Mouse (Mus musculus): ENCODE measurements around the gene Sult1b1. TPM values are rescaled to one million over a fixed set of nuclear protein-coding genes. Genes with fewer than 3 reads are reported as not detected.
"Not testable (repeated sequence)": the region's sequence is repeated elsewhere in the genome, so short reads cannot be mapped to it uniquely, and the experiment has no call there.

Gene Sult1b1
- polyA plus RNA-seq, 1 experiment from 2014 or later: not detected

GRCm38 (mm10) chr5:87498936-87499335 lies 39.1 kb downstream of the Sult1b1 start:
- Histone ChIP-seq H3K27ac (replicated peaks; ENCODE audit: low read depth, low read length) (no peak overlapping the region), H3K36me3 (ENCODE audit: control insufficient read depth, insufficient read depth, low read length) (no peaks in the 10 kb centered on the region), H3K4me3 (ENCODE audit: low read depth, low read length) (no peak overlapping the region), H3K9me3 (ENCODE audit: control insufficient read depth, low read length) (no peaks in the 10 kb centered on the region), H3K4me2 (ENCODE audit: low read depth, severe bottlenecking) (no peak overlapping the region), H3K27me3 (ENCODE audit: control insufficient read depth, insufficient read depth, low read length) (no peaks in the 10 kb centered on the region), H3K9ac (ENCODE audit: low read length) (no peak overlapping the region), H3K4me1 (ENCODE audit: control insufficient read depth, insufficient read depth, low read length) (no peaks in the 10 kb centered on the region)
- DNase-seq (ENCODE audit: low spot score): no peak
- ATAC-seq (ENCODE audit: insufficient number of reproducible peaks, low FRiP score, low TSS enrichment, low read depth): no peak

DNA sequence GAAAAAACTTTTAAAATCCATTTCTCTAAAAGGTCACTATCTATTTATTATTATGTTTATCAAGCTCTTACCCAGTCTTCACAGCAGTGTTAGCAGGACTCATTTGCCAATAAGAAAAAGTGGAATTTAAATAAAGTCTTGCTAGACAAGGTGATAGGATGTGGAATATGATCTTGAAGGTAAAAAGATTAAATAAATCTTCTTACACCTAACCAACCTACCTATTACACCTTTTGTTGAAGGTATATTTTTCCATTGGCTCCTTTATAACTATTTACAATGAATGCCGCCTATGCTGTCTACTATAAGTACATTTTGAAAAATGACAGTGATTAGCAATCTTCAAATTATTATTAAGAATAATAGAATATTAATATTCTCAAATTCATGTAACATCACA lies 47.2 kb downstream of the Sult1b1 start, which contains the start of gene Ugt2a1:
Gene Ugt2a1, minus strand, starts transcription at position 101 of the 400 bp plus-strand sequence.
- no peak within 1 kb of the TSS for H3K4me3 ChIP-seq (ENCODE audit: low read depth, low read length)
- ATAC-seq (ENCODE audit: insufficient number of reproducible peaks, low FRiP score, low TSS enrichment, low read depth) (no peak), DNase-seq (ENCODE audit: low spot score) (no peak)
- H3K4me2 ChIP-seq (ENCODE audit: low read depth, severe bottlenecking): no peak within 1 kb of the TSS
- H3K9ac ChIP-seq (ENCODE audit: low read length): no peak within 1 kb of the TSS
- no peaks in the 10 kb centered on the region for H3K27me3 ChIP-seq (ENCODE audit: control insufficient read depth, insufficient read depth, low read length)
- no peaks in the 10 kb centered on the region for H3K4me1 ChIP-seq (ENCODE audit: control insufficient read depth, insufficient read depth, low read length)
- no peaks in the 10 kb centered on the region for H3K9me3 ChIP-seq (ENCODE audit: control insufficient read depth, low read length)
- H3K27ac ChIP-seq (replicated peaks; ENCODE audit: low read depth, low read length): no peak within 1 kb of the TSS
- 87% methylated on average over 1 of the region's 1 CpGs for WGBS
- H3K36me3 ChIP-seq (ENCODE audit: control insufficient read depth, insufficient read depth, low read length): no peaks in the 10 kb centered on the region

- not testable (repeated sequence) for H3K27ac ChIP-seq (replicated peaks; ENCODE audit: low read depth, low read length); DNase-seq (ENCODE audit: low spot score); H3K4me3 ChIP-seq (ENCODE audit: low read depth, low read length); H3K4me2 ChIP-seq (ENCODE audit: low read depth, severe bottlenecking); H3K4me1 ChIP-seq (ENCODE audit: control insufficient read depth, insufficient read depth, low read length); H3K27me3 ChIP-seq (ENCODE audit: control insufficient read depth, insufficient read depth, low read length); H3K36me3 ChIP-seq (ENCODE audit: control insufficient read depth, insufficient read depth, low read length); ATAC-seq (ENCODE audit: insufficient number of reproducible peaks, low FRiP score, low TSS enrichment, low read depth); H3K9me3 ChIP-seq (ENCODE audit: control insufficient read depth, low read length); H3K9ac ChIP-seq (ENCODE audit: low read length)
- whole genome bisulfite sequencing: 83% methylated on average over 1 of the region's 1 CpGs
These were observed 51.3 kb downstream of the Sult1b1 start, which contains the start of gene Gm43638 for GRCm38 (mm10) chr5:87486706-87487105. Gene Gm43638, minus strand, starts transcription at chr5:87486806.

DNA sequence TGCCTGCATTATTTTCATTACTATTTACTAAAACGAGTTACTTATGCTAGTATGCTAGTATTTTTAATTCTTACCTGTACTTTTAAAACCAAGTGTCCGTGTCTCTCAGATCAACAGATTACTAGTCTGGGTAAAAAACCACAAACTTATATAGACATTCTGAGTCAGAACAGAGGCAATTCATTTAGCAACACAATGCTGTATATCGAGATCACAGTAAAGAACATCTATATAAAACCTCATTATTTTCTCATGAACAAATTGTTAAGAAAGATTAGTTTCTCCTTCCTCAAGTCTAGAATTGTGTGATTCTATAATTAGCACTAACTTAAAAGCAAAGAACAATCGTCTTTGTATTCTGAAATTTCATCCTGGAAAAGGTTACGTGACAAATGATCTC lies 55.8 kb downstream of the Sult1b1 start, which contains the start of gene Ugt2a2:
Gene Ugt2a2, minus strand, starts transcription at position 101 of the 400 bp plus-strand sequence.
- Histone ChIP-seq H3K4me3 (ENCODE audit: low read depth, low read length) (no peak within 1 kb of the TSS), H3K27ac (replicated peaks; ENCODE audit: low read depth, low read length) (no peak within 1 kb of the TSS), H3K27me3 (ENCODE audit: control insufficient read depth, insufficient read depth, low read length) (no peaks in the 10 kb centered on the region), H3K4me2 (ENCODE audit: low read depth, severe bottlenecking) (no peak within 1 kb of the TSS), H3K9me3 (ENCODE audit: control insufficient read depth, low read length) (no peaks in the 10 kb centered on the region), H3K36me3 (ENCODE audit: control insufficient read depth, insufficient read depth, low read length) (no peaks in the 10 kb centered on the region), H3K9ac (ENCODE audit: low read length) (no peak within 1 kb of the TSS), H3K4me1 (ENCODE audit: control insufficient read depth, insufficient read depth, low read length) (no peaks in the 10 kb centered on the region)
- 87% methylated on average over 5 of the region's 5 CpGs for WGBS
- ATAC-seq (ENCODE audit: insufficient number of reproducible peaks, low FRiP score, low TSS enrichment, low read depth): no peak
- no peak for DNase-seq (ENCODE audit: low spot score)

Other genes starting within 250 kb of the Sult1b1 start
- not detected in 2 replicates for gene Ugt2a3, start 201.0 kb downstream of the Sult1b1 start, polyA plus RNA-seq (2014; fragmentation: Nextera tagmentation; extraction: Ambion mirVana)
- not detected in 2 replicates for gene Ugt2b38, start 114.0 kb downstream of the Sult1b1 start, polyA plus RNA-seq (2014; fragmentation: Nextera tagmentation; extraction: Ambion mirVana)
- gene Ugt2a2, start 55.9 kb downstream of the Sult1b1 start, polyA plus RNA-seq (2014; fragmentation: Nextera tagmentation; extraction: Ambion mirVana): not detected in 2 replicates
- not detected in 2 replicates for gene Gm43638, start 51.4 kb downstream of the Sult1b1 start, polyA plus RNA-seq (2014; fragmentation: Nextera tagmentation; extraction: Ambion mirVana)
- not detected in 2 replicates for gene Ugt2a1, start 47.3 kb downstream of the Sult1b1 start, polyA plus RNA-seq (2014; fragmentation: Nextera tagmentation; extraction: Ambion mirVana)
- not detected in 2 replicates for gene Sult1d1, start 30.8 kb upstream of the Sult1b1 start, polyA plus RNA-seq (2014; fragmentation: Nextera tagmentation; extraction: Ambion mirVana)
- gene Sult1e1, start 53.4 kb upstream of the Sult1b1 start, polyA plus RNA-seq (2014; fragmentation: Nextera tagmentation; extraction: Ambion mirVana): not detected in 2 replicates
- not detected in 2 replicates for gene Csn1s1, start 128.0 kb upstream of the Sult1b1 start, polyA plus RNA-seq (2014; fragmentation: Nextera tagmentation; extraction: Ambion mirVana)
- gene Csn2, start 161.4 kb upstream of the Sult1b1 start, polyA plus RNA-seq (2014; fragmentation: Nextera tagmentation; extraction: Ambion mirVana): not detected in 2 replicates
- not detected in 2 replicates for gene Csn1s2a, start 236.4 kb upstream of the Sult1b1 start, polyA plus RNA-seq (2014; fragmentation: Nextera tagmentation; extraction: Ambion mirVana)